Mouse (Mus musculus) limb, embryonic 13.5 days (tissue): Measurements from ENCODE around the gene Ssr2. TPM values are rescaled to one million over a fixed set of nuclear protein-coding genes. Genes with fewer than 3 reads are reported as not detected.
A peak's percentile ranks its signal among the peaks of the same experiment; 100 is the strongest.

Experiments used
- ATAC-seq: fragments of 200-750 bp; cut with Nextera tagmentation; 2 replicates; pipeline ENCODE4 v1.8.0; 2017; ENCODE audit warnings: low read depth, moderate number of reproducible peaks, moderate TSS enrichment; ENCODE audit not compliant: low FRiP score
- H3K27ac ChIP-seq: fragments of 300-500 bp; sonication (generic); 2 replicates; pipeline ENCODE4 v1.5.1; 2015; ENCODE audit warnings: inconsistent platforms, mild to moderate bottlenecking, moderate library complexity
- H3K27me3 ChIP-seq: fragments of 300-500 bp; sonication (generic); 2 replicates; pipeline ENCODE4 v1.6.1; 2015; ENCODE audit warnings: mild to moderate bottlenecking, inconsistent platforms
- H3K36me3 ChIP-seq: fragments of 300-500 bp; sonication (generic); 2 replicates; pipeline ENCODE4 v1.6.1; 2015; ENCODE audit warnings: inconsistent platforms, mild to moderate bottlenecking, moderate library complexity
- H3K4me1 ChIP-seq: fragments of 300-500 bp; sonication (generic); 2 replicates; pipeline ENCODE4 v1.6.1; 2015; ENCODE audit warnings: inconsistent platforms
- H3K4me2 ChIP-seq: fragments of 300-500 bp; sonication (generic); replicated peaks from 2 replicates; pipeline ENCODE4 v1.6.1; 2015; ENCODE audit warnings: inconsistent platforms, mild to moderate bottlenecking, moderate library complexity
- H3K4me3 ChIP-seq: fragments of 300-500 bp; sonication (generic); 2 replicates; pipeline ENCODE4 v1.5.1; 2015; ENCODE audit warnings: moderate library complexity, mild to moderate bottlenecking, inconsistent platforms
- H3K9ac ChIP-seq: fragments of 300-500 bp; sonication (generic); 2 replicates; pipeline ENCODE4 v1.6.1; 2015; ENCODE audit warnings: mild to moderate bottlenecking, inconsistent platforms
- H3K9me3 ChIP-seq: fragments of 300-500 bp; sonication (generic); 2 replicates; pipeline ENCODE4 v1.6.1; 2016; ENCODE audit warnings: inconsistent platforms
- WGBS: fragments of 180-500 bp; shearing (Covaris S2); methylation state at CpG from one replicate; pipeline ENCODE4 v1.1.7; 2015; 5-methylcytosine and 5-hydroxymethylcytosine counted together
- polyA plus RNA-seq: library from polyadenylated mRNA; unstranded; fragments of >200 nt; fragmentation: Nextera tagmentation; extraction: Ambion mirVana; gene quantifications from 2 replicates; pipeline ENCODE4 v1.2.1, GENCODE M21; 2015

Gene Ssr2
- polyA plus RNA-seq, 1 experiment from 2014 or later, result 306 TPM

- peaks cover 64% of the 10 kb centered on the region for H3K4me1 ChIP-seq
These were observed 40.7 kb upstream of the Ssr2 start for GRCm38 (mm10) chr3:88535005-88535404.

DNA sequence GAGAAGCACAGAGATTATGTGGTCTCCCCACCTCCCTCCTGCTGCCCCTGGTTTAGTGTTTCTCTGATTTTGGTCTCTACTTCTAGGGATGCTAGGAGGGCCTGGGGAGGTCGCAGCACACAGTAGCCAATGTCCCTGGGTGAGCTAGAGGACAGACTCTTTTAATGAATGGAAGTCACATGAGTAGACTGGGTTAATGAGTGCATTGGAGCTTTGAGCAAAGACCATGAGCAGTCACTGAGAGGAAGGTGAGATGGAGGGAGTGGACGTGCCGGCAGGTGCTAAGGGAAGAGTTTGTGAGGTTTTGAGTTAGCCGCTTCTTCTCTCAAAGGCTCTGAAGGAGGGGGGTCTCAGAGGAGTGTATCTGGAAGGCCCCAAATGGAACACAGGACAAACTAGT is 40.1 kb upstream of the Ssr2 start:
- 43% methylated on average over 4 of the region's 4 CpGs for WGBS
- peak overlapping the region; percentile 100 for H3K9ac ChIP-seq
- H3K4me1 ChIP-seq, result peaks cover 64% of the 10 kb centered on the region
- H3K27me3 ChIP-seq, result no peaks in the 10 kb centered on the region
- H3K27ac ChIP-seq, result no peak overlapping the region; the same call in 1 of the 2 replicates
- H3K4me2 ChIP-seq, result peak overlapping the region; percentile 94
- ATAC-seq, result no peak
- peaks cover 45% of the 10 kb centered on the region for H3K36me3 ChIP-seq
- H3K4me3 ChIP-seq, result peak overlapping the region; percentile 94
- H3K9me3 ChIP-seq, result no peaks in the 10 kb centered on the region

More at GRCm38 (mm10) chr3:88535005-88535404, 40.7 kb upstream of the Ssr2 start:
- Histone ChIP-seq H3K36me3 (peaks cover 40% of the 10 kb centered on the region), H3K27ac (peak overlapping the region; percentile 99; the same call in 1 of the 2 replicates), H3K9me3 (no peaks in the 10 kb centered on the region), H3K9ac (peak overlapping the region; percentile 100), H3K27me3 (no peaks in the 10 kb centered on the region), H3K4me3 (peak overlapping the region; percentile 94), H3K4me2 (peak overlapping the region; percentile 94)
- no peak for ATAC-seq
- WGBS, result 15% methylated on average over 3 of the region's 3 CpGs

- H3K4me3 ChIP-seq, result peak overlapping the region; percentile 94
- WGBS, result 10% methylated on average over 64 of the region's 64 CpGs
- no peaks in the 10 kb centered on the region for H3K27me3 ChIP-seq
- H3K4me1 ChIP-seq, result peaks cover 69% of the 10 kb centered on the region
- H3K9ac ChIP-seq, result peak overlapping the region; percentile 100
- H3K4me2 ChIP-seq, result peak overlapping the region; percentile 94
- no peaks in the 10 kb centered on the region for H3K9me3 ChIP-seq
- H3K36me3 ChIP-seq, result peaks cover 52% of the 10 kb centered on the region
- no peak for ATAC-seq
- peak overlapping the region; percentile 49; the same call in 1 of the 2 replicates for H3K27ac ChIP-seq
These were observed 39.4 kb upstream of the Ssr2 start for GRCm38 (mm10) chr3:88536103-88536930.

GRCm38 (mm10) chr3:88537146-88537545 is 38.5 kb upstream of the Ssr2 start:
- Histone ChIP-seq H3K4me3 (peak overlapping the region; percentile 94), H3K36me3 (peaks cover 55% of the 10 kb centered on the region), H3K4me2 (peak overlapping the region; percentile 94), H3K27me3 (no peaks in the 10 kb centered on the region), H3K27ac (peak overlapping the region; percentile 49; the same call in 1 of the 2 replicates), H3K9me3 (no peaks in the 10 kb centered on the region), H3K9ac (peak overlapping the region; percentile 100), H3K4me1 (peaks cover 72% of the 10 kb centered on the region)
- WGBS, result 67% methylated on average over 6 of the region's 6 CpGs
- ATAC-seq, result no peak

DNA sequence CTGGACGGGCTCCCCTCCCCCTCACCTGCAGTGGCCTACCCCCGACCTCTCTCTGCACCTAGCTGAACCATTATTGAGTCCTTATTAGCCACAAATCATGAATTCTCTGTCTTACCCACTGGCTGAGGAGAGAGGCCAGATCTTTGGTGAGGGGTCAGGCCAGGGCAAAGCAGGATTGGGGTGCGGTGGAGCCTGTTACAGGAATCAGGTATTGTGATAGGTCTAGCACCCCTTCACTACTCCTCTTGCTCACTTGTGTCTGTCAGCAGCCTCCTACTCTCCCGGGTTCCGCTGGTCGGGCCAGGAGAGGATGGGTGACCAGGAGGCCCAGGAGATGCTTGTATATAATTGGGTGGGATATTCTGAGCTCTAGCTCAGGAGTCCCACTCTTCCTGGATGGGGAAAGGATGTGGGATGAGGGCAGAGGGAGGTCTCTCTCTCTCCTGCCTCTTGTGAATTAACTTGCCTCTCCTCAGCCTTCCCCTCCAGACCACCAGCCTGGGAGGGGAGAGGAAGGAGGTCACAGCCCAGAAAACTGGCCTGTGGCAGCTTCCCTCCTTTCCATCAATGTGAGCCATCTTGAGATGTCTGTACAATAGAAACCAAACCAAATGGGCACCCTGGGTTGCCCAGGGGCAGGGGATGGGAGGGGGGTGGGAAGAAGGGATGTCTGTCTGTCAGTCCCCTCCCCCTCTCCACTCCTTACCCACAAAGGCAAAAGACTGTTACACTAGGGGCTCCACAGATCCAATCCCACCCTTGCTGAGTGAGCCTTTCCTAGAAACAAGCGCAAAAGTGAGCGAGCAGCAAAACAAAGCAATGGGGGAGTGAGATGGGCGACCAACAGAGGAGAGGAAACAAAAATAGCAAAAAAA is 37.2 kb upstream of the Ssr2 start:
- peaks cover 76% of the 10 kb centered on the region for H3K4me1 ChIP-seq
- H3K36me3 ChIP-seq, result peaks cover 55% of the 10 kb centered on the region
- H3K9ac ChIP-seq, result peak overlapping the region; percentile 32; the same call in 1 of the 2 replicates
- no peak overlapping the region for H3K27ac ChIP-seq
- H3K27me3 ChIP-seq, result no peaks in the 10 kb centered on the region
- H3K4me3 ChIP-seq, result no peak overlapping the region; the same call in 1 of the 2 replicates
- ATAC-seq, result no peak
- H3K4me2 ChIP-seq, result peak overlapping the region; percentile 94; the same call in 1 of the 2 replicates
- 51% methylated on average over 9 of the region's 9 CpGs for WGBS
- H3K9me3 ChIP-seq, result no peaks in the 10 kb centered on the region

- peaks cover 55% of the 10 kb centered on the region for H3K36me3 ChIP-seq
- WGBS, result 26% methylated on average over 3 of the region's 3 CpGs
These were observed 36.3 kb upstream of the Ssr2 start for GRCm38 (mm10) chr3:88539397-88539796.

DNA sequence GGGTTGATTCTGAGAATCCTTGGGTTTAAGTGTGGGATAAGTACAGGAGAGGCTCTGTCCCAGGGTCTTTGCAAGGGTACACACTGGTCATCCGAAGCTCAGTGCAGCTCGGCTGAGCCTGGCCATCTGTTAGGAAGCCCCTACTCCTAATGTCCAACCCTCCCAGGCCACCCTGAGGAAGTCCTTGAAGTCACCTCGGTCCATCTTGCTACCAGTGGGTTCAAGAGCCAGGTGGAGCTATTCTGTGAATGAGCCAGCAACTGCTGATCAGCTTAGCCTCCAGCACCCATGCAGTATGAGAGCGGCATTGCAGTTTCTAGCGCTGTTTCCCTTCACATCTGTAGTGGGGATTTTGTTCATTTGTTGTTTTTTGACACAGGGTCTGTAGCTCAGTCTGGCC is 35.6 kb upstream of the Ssr2 start:
- peak overlapping the region; percentile 48; the same call in 1 of the 2 replicates for H3K27ac ChIP-seq
- H3K36me3 ChIP-seq, result peaks cover 55% of the 10 kb centered on the region
- peak overlapping the region; percentile 4; the same call in 1 of the 2 replicates for H3K9ac ChIP-seq
- ATAC-seq, result no peak
- no peaks in the 10 kb centered on the region for H3K27me3 ChIP-seq
- no peak overlapping the region for H3K4me2 ChIP-seq
- H3K4me3 ChIP-seq, result no peak overlapping the region
- H3K9me3 ChIP-seq, result no peaks in the 10 kb centered on the region
- 62% methylated on average over 5 of the region's 5 CpGs for WGBS
- peaks cover 63% of the 10 kb centered on the region for H3K4me1 ChIP-seq

More at GRCm38 (mm10) chr3:88539397-88539796, 36.3 kb upstream of the Ssr2 start:
- Histone ChIP-seq H3K4me2 (no peak overlapping the region), H3K4me1 (peaks cover 68% of the 10 kb centered on the region), H3K27ac (peak overlapping the region; percentile 34; the same call in 1 of the 2 replicates), H3K4me3 (no peak overlapping the region), H3K9me3 (no peaks in the 10 kb centered on the region), H3K27me3 (no peaks in the 10 kb centered on the region), H3K9ac (no peak overlapping the region)
- ATAC-seq, result no peak

- H3K27ac ChIP-seq, result peak overlapping the region; percentile 33; the same call in 1 of the 2 replicates
- peaks cover 49% of the 10 kb centered on the region for H3K4me1 ChIP-seq
- no peak; the same call in 1 of the 2 replicates for ATAC-seq
- H3K9ac ChIP-seq, result no peak overlapping the region
- H3K27me3 ChIP-seq, result no peaks in the 10 kb centered on the region
- WGBS, result 64% methylated on average over 7 of the region's 7 CpGs
- H3K4me3 ChIP-seq, result no peak overlapping the region
- no peak overlapping the region for H3K4me2 ChIP-seq
- H3K36me3 ChIP-seq, result peaks cover 39% of the 10 kb centered on the region
- H3K9me3 ChIP-seq, result no peaks in the 10 kb centered on the region
These were observed 33.9 kb upstream of the Ssr2 start for GRCm38 (mm10) chr3:88541622-88542401.

DNA sequence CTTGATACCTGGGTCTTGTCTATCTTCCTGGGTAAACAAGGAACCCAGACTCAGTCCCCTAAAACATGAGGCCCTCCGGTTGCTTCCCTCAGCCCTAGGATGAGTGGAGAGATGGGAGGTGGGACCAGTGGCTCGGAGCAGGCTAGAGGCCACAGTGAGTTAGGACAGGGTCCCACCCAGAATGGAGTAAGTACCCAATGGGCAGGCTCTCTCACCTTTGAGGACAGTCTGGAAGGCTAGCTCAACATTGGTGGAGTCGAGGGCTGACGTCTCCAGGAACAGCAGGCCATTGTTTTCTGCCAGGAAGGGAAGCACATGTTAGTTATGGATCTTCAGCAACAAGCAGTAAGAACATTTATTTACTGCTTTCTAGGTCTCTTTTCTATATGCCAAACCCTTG is 33.2 kb upstream of the Ssr2 start:
- Histone ChIP-seq H3K4me3 (no peak overlapping the region), H3K4me2 (no peak overlapping the region), H3K9me3 (no peaks in the 10 kb centered on the region), H3K27ac (peak overlapping the region; percentile 33; the same call in 1 of the 2 replicates), H3K27me3 (no peaks in the 10 kb centered on the region), H3K36me3 (peaks cover 32% of the 10 kb centered on the region), H3K4me1 (peaks cover 42% of the 10 kb centered on the region), H3K9ac (no peak overlapping the region)
- WGBS, result 59% methylated on average over 4 of the region's 4 CpGs
- ATAC-seq, result no peak

DNA sequence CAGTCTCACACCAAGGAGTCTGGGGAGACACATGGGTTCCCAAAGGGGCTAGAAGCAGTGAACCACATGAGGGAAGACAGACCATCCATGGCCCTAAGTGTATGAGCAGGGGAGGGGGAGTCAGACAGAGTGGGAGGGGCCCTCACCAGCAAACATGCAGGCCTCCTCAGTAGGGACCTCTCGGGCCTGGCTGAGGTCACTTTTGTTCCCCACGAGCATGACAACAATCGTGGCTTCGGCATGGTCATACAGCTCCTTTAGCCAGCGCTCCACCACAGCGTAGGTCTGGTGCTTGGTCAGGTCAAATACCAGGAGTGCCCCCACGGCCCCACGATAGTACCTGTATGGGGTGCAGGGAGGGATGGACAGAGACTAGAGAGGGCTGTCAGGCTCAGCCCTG is 32.5 kb upstream of the Ssr2 start:
- 79% methylated on average over 8 of the region's 8 CpGs for WGBS
- no peak for ATAC-seq
- Histone ChIP-seq H3K36me3 (peaks cover 25% of the 10 kb centered on the region), H3K4me1 (peaks cover 35% of the 10 kb centered on the region), H3K4me2 (no peak overlapping the region), H3K9me3 (no peaks in the 10 kb centered on the region), H3K4me3 (no peak overlapping the region), H3K27ac (no peak overlapping the region), H3K9ac (no peak overlapping the region), H3K27me3 (no peaks in the 10 kb centered on the region)

DNA sequence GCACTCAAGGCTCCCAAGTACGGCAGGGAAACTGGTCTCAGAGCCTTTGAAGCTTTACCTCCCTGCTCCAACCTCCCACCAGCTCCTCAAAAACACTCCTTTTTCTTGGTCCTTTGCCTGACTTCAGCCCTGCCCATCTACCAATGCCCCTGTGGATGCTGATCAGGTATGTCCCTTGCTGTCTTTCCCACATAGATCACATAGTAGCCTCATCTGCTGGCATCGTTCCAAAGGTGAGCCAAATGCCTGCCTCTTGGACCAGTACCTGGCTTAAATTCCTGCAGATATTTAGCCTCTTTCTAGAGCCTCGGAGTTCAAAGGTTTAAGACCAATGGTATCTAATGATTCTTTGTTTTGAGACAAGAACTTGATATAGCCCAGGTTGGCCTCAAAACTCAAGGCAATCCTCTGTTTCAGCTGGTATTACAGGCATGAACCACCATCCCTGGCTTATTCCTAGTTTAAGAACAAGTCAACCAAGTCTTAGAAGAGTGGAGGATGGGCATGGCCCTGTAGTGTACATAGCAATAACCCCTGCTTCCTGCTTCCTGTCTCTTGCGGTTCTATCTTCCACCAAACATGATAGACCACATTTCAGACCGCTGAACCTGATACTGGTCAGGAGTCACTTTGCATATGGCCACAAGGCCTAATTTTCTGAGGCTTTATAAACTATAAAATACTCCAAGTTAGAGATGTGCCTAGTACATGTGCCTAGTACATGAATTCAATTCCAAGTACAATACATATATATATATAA is 31.8 kb upstream of the Ssr2 start:
- Histone ChIP-seq H3K27ac (no peak overlapping the region), H3K27me3 (no peaks in the 10 kb centered on the region), H3K9me3 (no peaks in the 10 kb centered on the region), H3K4me1 (peaks cover 29% of the 10 kb centered on the region), H3K36me3 (peaks cover 18% of the 10 kb centered on the region), H3K4me2 (no peak overlapping the region), H3K4me3 (no peak overlapping the region), H3K9ac (no peak overlapping the region)
- 71% methylated on average over 5 of the region's 5 CpGs for WGBS
- no peak for ATAC-seq
